Mouse (Mus musculus): Measurements from ENCODE around the gene Tle6.

GRCm38 (mm10) chr10:81593935-81594334, 6.9 kb downstream of the Tle6 start:
- TF ChIP-seq POLR2AphosphoS2 (IDR thresholded peaks at IDR 0.05; ENCODE audit: low read length) (no peak), CTCF (IDR thresholded peaks at IDR 0.05 in 2 of 3, conservative IDR thresholded peaks at IDR 0.05 in 1 of 3; ENCODE audit: control insufficient read depth in 1 of 3, insufficient read depth in 1 of 3, low read depth in 2 of 3, low read length in 3 of 3, poor library complexity in 1 of 3, severe bottlenecking in 1 of 3) (no peak), SMC3 (IDR thresholded peaks at IDR 0.05; ENCODE audit: low read depth, low read length) (no peak), TBP (IDR thresholded peaks at IDR 0.05; ENCODE audit: low read depth, low read length) (no peak)
